Mouse (Mus musculus): ENCODE data around the gene Cgref1.

Gene Cgref1

DNA sequence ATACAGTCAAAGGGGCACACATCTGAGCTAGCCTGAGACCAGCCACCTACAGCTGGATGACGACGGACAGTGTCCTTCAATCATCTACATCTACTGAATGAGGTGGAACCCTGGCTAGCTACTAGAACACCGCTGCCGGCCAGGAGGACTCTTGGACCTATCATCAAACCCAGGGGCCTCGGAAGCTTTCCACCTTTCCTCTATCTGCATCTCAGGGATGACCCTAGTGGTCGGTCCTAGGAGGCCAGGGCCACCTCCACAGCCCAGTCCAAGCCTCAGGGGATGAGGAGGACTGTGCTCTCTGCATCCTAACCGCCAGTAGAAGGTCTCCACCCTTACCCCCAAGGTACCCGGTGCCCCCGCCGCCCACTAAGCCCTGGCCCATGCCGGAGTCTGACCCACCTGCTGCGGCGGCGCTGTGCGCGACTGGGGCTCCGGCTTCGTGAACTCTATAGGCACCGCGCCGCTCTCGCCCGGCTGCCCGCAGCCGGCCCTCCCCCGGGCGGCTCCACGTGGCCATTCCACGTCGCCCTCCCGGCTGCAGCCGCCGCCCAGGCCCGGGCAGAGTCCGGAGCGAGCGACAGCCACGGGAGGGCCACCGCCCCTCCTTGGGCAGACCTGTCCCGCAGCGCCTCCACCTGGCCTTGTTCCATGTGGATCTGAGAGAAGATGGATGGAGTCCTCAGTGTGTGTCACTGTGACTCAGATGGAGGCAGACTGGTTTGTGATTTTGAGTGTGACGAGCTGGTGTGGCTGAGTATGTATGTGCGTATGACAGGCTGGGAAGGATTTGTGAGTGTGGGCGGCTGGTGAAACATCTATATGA is at the start of gene Cgref1:
Cgref1 (minus strand) TSS at position 636 of the 826 bp plus-strand sequence.
- peak; percentile 68 for DNase-seq

DNA sequence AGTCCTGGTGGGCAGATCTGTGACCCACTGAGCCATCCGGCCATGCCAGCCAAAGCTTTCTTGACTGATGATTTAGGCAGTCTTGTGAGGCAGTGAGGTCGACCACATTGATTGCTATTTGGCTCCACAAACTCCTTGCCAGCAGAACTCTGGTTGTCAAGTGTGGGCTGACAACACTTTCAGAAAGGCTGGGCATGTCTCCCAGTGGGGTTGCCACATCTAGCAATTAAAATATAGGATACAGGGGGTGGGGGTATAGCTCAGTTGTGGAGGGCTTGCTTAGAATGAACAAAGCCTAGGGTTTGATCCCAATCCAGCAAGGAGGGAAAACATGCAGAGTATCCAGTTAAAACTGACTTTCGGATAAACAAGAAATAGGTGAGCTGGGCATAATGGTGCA is 48.7 kb upstream of the Cgref1 start:
- no peak for DNase-seq

DNA sequence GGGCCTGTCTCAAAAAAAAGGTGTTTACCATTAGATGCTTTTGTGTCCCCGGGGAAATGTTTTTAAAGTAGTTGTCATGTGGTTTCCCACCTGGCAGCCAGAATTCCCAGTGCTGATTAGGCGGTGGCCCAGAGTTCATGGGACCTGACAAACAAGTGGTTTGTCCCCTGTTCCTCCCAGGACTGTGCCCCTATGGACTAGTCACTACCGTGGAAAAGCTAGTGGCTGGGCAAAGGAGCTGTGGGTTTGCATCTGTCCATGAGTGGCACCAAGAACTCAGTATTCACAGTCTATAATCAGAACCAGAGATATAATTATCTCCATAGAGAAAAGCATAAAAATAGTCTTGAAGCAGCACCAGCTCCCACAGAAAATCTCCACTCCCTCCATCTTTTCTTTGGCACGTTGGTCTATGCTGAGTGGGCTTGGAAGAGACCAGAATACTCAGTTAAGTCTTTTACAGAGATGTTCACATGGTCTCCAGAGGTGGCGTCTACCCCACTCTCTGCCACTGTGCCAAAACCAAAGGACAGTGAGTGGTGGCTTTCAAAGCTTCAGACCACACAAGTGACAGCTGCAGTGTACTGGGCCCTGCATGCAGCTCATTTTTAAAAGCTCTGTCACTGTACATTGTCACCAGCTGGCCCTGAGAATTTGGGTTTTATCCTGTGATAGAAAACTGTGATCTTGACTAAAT is 47.7 kb upstream of the Cgref1 start:
- DNase-seq = no peak

DNA sequence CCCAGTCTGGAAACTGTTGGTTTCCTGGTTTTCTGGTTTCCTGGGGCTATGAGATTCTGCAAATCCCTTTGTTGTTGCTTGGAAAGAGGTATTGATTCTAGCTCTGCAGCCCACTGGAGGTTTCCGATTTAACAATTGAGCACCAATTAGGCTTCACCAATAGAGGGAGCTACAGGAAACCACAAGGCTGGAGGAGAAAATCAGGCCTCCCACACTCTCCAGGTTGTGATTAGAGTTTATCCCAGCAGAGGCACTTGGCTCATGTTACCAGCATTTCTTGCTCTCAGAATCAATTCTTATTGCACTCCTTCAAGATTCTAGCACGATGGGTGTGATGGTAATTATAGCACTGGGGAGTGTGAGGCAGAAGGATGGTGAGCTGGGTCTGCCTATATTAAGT is 37.0 kb upstream of the Cgref1 start:
- no peak for DNase-seq

DNA sequence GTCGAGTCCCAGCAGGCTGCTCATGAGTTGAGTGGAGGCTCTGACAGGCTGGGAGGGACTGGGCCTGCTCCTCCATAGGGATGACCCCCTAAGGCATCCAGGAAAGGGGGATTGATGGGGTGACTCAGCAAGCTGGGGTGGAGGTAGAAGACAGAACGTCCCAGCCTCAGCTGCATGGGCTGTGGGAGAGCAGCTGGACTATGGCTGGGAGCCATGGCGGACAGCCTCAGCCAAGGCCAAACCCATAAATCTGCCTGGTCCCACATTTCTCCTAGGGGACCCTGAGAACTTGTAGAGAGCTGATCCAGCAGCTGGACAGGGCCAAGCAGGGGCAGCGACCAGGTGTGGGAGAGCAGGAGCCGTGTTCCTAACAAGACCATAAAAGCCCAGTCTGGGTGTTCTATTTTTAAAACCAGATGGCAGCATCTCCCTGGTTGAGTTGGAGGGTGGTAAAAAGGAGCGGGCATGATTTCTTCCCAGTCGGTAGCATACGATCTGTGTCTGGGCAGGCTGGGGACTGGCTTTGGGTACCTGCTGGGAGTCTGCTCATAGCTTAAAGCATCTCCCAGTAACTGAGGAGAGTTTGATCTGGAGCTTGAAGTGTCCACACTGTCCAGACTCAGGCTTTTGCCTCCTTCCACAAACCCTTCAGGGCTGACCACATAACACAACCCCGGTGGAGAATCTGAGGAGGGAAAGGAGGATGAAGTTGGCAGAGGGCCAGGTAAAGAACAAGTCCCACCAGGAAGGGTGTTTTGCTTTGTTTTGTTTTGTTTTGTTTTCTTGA is 29.7 kb upstream of the Cgref1 start:
- DNase-seq = no peak

DNA sequence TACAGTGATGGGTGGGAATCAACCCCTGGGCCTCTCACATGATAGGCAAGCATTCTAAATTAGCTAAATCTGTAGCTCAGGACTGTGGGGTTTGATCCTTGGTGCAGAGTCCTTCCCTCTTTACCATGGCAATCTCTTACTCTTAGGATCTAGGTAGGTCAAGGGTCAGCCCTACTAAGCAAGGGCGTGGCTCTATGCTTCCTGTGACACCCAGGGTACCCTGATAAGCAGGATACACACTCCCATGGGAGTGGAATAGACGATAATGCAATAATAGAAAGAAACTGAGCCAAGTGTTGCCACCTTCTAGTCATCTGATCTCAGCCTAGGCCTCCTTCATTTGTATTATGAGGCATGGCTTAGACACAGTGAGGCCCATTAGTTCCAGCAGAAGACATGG is 24.0 kb upstream of the Cgref1 start:
- no peak for DNase-seq

DNA sequence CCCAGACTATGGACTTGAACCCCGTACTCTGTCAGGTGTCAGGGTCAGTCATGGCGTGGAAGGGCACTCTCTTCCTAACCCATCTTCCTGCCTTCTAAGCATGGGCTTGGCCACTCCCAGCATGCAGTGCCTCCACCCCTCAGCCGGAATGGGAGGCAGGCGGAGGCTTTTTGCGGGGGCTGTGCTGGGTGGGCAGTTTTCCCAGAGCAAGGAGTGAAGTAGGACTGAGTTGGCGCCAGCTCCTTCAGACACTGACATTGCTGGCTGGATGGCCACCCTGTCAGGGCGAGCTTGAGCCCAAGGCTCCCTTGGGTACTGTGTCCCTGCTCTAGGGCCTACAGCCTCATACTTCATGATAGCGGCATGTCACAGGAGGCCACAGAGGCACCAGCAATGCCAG is 23.0 kb upstream of the Cgref1 start, which contains the start of gene Tcf23:
Tcf23 (plus strand) TSS at position 247 of the 400 bp plus-strand sequence.
- DNase-seq = no peak

DNA sequence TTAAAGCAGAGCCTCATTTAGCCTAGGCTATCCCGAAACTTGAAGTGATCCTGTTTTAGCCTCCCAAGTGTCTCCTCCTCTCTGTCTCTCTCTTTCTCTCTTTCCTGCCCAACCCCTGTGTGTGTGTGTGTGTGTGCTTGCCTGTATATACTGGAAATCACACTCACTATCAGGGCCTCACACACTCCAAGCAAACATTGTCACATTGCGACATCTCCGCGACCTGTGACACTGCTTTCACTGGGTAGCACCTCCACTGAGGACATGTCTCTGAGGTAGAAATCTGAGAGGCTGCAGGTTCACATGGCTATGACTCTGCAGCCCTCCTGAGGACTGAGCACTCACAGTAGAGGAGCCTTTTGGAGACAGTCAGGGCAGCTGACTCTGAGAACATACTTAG is 20.8 kb upstream of the Cgref1 start:
- no peak for DNase-seq

DNA sequence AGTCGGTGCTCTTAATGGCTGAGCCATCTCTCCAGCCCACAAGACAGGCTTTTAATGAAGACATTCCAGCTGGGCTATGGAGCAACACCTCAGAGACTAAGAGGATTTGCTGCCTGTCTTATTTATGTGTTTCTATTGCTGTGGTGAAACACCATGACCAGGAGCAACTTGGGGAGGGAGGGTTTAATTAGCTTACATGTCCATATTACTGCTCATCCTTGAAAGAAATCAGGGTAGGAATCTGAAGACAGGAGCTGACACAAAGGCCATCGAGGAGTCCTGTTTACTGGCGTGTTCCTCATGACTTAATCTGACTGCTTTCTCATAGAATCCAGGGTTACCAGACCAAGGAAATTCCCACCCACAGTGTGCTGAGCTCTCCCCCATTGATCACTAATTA is 18.5 kb upstream of the Cgref1 start:
- DNase-seq = no peak

DNA sequence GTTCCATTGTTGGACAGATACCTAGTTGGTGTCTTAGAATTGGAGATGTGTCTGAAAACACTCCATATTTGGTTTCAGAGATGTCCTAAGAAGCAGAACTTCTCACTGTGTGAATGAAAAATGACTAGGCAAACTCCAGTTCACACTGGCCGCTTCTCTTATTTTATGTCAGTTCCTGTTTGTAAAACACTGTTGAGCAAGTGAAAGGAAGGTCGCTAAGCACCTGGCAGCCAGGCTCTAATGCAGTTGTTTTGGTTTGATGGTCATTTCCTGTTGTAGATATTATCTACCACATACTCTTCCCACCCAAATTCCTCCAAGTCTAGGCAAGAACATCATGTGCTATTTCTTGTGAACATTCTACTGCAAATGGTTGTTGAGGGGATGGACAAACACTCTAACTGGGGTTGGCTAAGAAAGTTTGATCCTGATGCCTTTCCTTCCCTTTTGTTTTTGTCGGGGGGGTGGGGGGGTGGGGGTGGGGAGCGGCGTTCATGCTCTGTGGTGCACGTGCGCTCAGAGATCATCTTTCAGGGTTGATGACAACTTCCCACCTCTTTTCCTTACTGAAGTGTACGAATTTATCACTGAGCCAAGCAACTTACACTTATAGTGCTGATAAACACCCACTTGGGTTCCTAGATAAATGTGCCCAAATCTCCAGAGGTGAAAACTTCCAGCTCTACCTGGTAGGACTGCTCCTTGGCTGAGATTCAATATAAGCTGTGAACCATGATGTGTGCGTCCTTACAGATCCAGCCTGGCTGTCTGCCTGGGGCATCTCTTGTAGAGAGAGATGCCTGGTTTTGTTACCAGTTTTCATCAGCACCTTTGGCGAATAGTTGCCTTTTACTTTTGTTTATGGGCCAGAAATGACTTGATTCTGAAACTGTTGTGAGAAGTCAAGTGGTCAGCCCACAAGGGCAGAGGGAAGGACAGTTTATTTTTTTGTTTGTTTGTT is 16.4 kb upstream of the Cgref1 start:
- no peak for DNase-seq

DNA sequence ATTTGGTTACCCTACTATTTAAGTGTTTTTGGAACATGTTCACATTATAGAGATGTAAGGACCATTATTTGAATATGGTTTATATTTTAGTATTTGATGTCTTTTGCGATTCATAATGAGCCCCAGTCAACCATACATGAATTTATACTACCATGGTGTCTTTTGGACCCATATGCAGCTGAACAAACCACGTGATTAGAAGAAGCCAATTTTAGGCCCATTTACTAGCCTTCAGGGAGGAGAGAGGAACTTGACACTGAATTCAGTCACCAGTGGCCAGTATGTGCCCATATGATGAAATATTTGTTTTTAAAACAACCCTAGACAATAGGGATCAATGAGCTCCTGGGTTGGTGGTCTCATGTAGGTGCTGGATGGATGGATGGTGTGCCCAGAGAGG is 15.4 kb upstream of the Cgref1 start:
- no peak for DNase-seq

DNA sequence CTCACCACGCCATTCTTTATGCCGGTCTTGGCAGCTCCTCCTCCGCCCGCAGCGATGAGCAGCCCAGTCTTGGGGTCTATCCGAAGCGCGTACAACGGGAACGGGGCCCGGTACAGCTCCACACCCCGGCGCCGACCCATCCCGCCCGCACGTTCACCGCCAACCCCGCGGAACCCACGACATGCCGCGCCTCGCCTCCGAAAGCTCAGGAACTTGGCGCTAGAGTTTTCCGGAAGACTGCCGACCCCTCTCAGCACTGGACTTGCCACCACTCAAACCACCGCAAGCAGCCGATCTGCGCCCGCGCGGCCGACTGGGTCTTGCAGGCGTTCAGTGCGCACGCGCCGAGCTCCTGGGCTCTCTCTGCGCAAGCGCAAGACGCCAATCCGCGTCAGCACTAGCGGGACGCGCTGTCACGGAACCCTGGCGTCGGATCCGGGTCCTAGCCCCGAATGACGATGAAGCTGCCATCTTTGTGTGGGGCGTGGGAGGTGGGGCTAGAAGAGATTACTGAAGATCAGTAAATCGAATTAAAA is 14.6 kb upstream of the Cgref1 start, which contains the start of gene Preb:
Preb (minus strand) TSS at position 396 of the 536 bp plus-strand sequence.
- peak; percentile 99 for DNase-seq

DNA sequence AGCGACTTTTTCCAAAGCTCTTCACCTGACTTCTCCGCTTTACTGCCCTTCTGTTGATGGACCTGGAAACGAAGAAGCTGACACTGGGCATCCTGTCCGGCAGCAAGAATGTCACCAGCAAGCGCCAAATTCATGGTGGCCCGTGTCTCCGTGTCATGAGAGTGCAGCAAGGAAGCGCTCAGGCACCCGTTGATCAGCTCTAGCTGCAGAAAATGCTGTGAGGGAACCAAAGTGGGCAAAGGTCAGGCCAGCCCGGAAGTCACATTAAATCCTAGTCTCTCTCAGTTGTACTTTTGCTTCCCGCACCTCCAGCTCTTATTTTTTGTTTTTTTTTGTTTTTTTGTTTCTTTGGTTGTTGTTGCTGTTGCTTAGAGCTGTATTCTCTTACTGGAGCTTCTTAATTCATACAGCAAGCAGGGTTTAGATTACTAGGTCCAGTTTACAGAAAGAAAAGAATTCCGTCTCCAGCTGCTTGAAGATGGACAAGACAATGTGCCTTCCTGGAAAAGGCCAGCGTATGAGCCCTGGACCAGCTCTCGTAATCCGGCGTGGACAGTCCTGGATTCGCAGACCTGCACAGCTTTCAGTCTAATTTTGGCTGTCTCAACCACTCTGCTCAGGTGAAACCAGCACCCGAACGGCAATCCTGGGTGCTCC is 13.9 kb upstream of the Cgref1 start:
- DNase-seq = no peak

DNA sequence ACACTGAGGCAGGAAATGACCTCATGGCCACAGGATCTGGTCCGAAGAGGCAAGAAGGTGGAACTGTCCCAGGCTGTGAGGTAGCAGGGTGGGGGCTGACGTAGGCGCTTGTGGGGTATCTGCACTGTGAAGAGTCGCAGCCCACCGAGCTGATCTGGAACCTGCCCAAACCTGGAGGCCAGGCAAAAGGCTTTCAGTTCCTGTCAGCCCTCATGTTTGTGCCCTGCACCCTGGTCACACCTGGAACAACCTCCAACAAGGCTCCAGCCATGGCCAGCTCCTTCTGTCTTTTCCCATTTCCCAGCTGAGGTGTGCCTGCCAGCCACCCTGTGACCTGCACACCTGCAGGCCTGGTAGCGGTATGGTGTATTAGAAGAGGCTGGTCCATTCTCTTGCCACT is 12.5 kb upstream of the Cgref1 start:
- no peak for DNase-seq

DNA sequence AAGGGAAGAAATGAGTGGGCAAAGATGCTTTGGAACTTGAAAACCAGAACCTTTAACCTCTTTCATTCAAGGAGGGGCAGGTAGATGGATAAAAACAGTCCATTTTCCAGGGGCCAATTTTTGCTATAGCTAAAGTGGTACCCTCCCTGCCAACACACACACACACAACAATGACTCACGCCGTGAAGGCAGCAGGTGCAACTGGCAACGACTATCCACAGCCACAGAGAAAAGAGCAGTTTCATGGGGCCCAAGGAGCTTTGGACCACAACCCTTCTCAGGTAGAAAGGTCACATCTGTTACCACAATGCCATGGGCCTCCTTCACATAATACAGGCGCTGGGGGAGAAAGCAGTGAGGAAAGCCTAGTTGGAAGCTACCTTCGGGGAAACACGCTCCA is 10.4 kb upstream of the Cgref1 start:
- no peak for DNase-seq

DNA sequence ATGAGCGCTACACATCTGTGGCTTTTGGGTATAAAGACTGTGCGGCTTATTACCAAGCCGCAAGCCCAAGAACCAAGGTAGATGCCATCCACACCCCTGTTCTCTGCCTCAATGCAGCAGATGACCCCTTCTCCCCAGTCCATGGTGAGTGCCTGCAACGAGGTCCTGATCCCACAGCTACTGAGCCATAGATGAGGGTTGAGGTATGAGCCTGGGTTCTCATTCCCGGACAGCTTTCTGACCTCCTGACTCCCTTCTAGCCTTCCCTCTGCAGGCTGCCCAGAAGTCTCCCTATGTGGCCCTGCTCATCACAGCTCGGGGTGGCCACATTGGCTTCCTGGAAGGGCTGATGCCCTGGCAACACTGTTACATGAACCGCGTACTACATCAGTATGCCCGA is 9.2 kb upstream of the Cgref1 start:
- DNase-seq = no peak

DNA sequence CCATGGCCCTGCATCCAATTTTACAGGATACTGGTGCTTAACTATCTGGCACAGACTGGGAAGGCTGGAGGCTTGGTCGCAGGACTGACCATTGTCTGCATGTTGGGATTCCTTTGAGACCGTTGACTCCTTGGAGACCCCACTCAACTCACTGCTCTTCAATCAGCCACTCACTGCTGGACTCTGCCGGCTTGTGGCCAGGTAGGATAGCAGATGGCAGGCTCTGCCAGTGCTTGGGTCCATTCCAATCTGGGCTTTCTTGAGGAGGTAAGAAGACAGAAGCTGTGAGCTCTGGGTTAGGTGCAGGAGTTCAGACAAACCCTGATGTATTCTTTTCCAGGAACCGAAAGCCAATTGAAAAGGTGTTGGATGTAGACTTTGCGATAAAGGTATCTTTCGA is 8.7 kb upstream of the Cgref1 start:
- peak; percentile 62 for DNase-seq

DNA sequence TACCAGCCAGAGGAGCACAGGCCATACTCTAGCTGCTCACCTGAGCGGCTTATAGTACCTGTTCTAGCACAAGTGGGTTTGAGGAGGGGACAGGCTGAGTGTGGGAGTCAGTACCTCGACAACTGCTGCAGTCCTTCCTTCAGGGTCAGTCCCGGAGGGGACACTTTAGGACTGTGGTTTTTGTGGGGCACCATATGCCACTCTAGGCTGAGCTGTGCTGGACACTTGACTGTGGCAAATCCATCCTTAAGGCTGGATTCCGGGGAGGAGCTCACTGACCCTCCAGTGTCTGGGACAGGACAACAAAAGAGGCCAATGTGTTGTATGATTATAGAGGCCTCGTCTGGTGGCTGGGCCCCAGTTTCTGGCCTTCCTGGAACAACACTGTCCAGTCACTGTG is 7.2 kb upstream of the Cgref1 start:
- no peak for DNase-seq

DNA sequence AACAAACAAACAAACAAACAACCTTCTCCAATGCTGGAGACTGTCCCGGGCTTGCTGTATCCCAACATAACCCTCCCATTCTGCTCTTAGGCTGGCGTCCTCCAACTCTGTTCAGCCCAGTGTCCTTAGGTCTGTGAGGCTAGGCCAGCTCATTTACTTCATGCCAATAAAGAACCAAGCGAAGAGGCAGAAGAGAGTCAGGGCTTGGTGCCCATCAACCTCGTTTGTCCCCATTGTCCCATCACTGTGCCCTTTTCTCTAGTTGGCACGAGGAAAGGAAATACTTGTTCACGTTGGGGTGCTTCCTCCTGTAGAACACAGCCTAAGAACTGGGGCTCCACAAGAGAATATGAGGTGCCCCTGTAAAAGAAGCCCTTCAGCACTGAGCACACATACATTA is 6.3 kb upstream of the Cgref1 start:
- DNase-seq = no peak

DNA sequence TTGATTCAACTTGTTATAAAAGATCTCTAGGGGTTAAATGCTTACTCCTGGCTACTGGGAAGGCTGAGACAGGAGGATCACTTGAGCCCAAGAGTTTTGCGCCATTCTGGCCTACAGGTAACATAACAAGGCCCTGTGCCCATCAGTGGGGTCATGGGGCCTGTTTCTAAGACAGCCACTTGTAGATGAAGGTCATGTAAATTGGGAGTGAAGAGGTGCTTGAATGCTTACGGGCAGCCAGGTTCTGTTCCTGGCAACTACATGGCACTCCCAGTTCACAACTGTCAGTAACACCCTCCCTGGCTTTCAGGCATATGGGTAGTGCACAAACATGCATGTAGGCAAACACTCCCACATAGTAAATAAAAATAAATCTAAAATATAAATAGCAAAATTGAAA is 5.5 kb upstream of the Cgref1 start:
- no peak for DNase-seq

DNA sequence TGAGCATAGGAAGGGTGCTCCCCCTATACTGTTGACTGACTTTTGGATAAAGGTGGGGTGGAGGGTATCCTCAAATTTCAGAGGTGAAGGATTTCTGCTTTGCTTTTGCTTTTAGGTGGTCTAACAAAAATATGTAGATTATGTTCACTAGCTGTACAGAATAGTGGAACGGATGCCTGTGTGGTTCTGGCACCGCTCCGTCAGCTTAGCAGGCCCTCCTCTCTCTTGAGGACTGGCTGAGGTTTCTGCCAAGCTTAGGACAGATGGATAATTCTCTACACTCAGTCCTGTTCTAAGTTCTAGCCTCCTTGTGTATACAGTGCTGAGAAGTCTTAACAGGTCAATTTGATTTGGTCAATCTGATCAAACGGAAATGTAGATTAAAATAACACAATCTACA is 5.1 kb upstream of the Cgref1 start:
- no peak for DNase-seq

Data from cerebellum, adult 11 months (tissue).